Mouse (Mus musculus): ENCODE results near the gene Nlgn2.
"Not testable (repeated sequence)": the region's sequence is repeated elsewhere in the genome, so short reads cannot be mapped to it uniquely, and the experiment has no call there.

Gene Nlgn2

GRCm38 (mm10) chr11:69864138-69864860, 26.7 kb upstream of the Nlgn2 start:
- DNase-seq (ENCODE audit: low spot score in 2 of 2): no peak

GRCm38 (mm10) chr11:69863729-69864128, 26.1 kb upstream of the Nlgn2 start:
- not testable (repeated sequence) for DNase-seq (ENCODE audit: low spot score in 2 of 2)

- no peak for DNase-seq (ENCODE audit: low spot score in 2 of 2)
These were observed 20.8 kb upstream of the Nlgn2 start, which contains the start of gene Tnk1 for GRCm38 (mm10) chr11:69858113-69858998. Gene Tnk1, minus strand, starts transcription at chr11:69858730.

GRCm38 (mm10) chr11:69855347-69855746, 17.8 kb upstream of the Nlgn2 start:
- peak; percentile 56 to 64 for DNase-seq (ENCODE audit: low spot score in 2 of 2)

- no peak for DNase-seq (ENCODE audit: low spot score in 2 of 2)
These were observed 17.1 kb upstream of the Nlgn2 start for GRCm38 (mm10) chr11:69854680-69855079.

- DNase-seq (ENCODE audit: low spot score in 2 of 2): peak; percentile 71 to 82
These were observed 16.4 kb upstream of the Nlgn2 start for GRCm38 (mm10) chr11:69853994-69854393.

- no peak for DNase-seq (ENCODE audit: low spot score in 2 of 2)
These were observed 13.2 kb upstream of the Nlgn2 start for GRCm38 (mm10) chr11:69850754-69851153.

GRCm38 (mm10) chr11:69849884-69850283, 12.3 kb upstream of the Nlgn2 start:
- DNase-seq (ENCODE audit: low spot score in 2 of 2): no peak

- no peak for DNase-seq (ENCODE audit: low spot score in 2 of 2)
These were observed 11.5 kb upstream of the Nlgn2 start for GRCm38 (mm10) chr11:69849128-69849527.

GRCm38 (mm10) chr11:69848021-69848420, 10.4 kb upstream of the Nlgn2 start:
- DNase-seq (ENCODE audit: low spot score in 2 of 2): no peak

- no peak for DNase-seq (ENCODE audit: low spot score in 2 of 2)
These were observed 9.4 kb upstream of the Nlgn2 start for GRCm38 (mm10) chr11:69846738-69847688.

- peak; percentile 88 to 92 for DNase-seq (ENCODE audit: low spot score in 2 of 2)
These were observed 8.7 kb upstream of the Nlgn2 start, which contains the start of gene Plscr3 for GRCm38 (mm10) chr11:69846198-69846680. Gene Plscr3, plus strand, starts transcription at chr11:69846376.

GRCm38 (mm10) chr11:69838714-69839104, 1.1 kb upstream of the Nlgn2 start:
- DNase-seq (ENCODE audit: low spot score in 2 of 2): no peak

GRCm38 (mm10) chr11:69837952-69838713, 549 bp upstream of the Nlgn2 start, which contains the start of gene Tmem256:
Gene Tmem256, plus strand, starts transcription at chr11:69838514.
- peak; percentile 92 to 96 for DNase-seq (ENCODE audit: low spot score in 2 of 2)

GRCm38 (mm10) chr11:69836703-69837576, 644 bp downstream of the Nlgn2 start:
- no peak for DNase-seq (ENCODE audit: low spot score in 2 of 2)

GRCm38 (mm10) chr11:69835966-69836335, 1.6 kb downstream of the Nlgn2 start:
- no peak for DNase-seq (ENCODE audit: low spot score in 2 of 2)

- no peak for DNase-seq (ENCODE audit: low spot score in 2 of 2)
These were observed 2.1 kb downstream of the Nlgn2 start for GRCm38 (mm10) chr11:69835326-69835965.

- DNase-seq (ENCODE audit: low spot score in 2 of 2): peak; percentile 52 to 54
These were observed 3.5 kb downstream of the Nlgn2 start for GRCm38 (mm10) chr11:69834001-69834549.

- DNase-seq (ENCODE audit: low spot score in 2 of 2): no peak
These were observed 4.0 kb downstream of the Nlgn2 start for GRCm38 (mm10) chr11:69833554-69833953.

All from spleen, postnatal 36 days (tissue).